Mouse (Mus musculus): ENCODE results near the gene C2cd3.
"Not testable (repeated sequence)": the region's sequence is repeated elsewhere in the genome, so short reads cannot be mapped to it uniquely, and the experiment has no call there.

The C2cd3 gene

DNA sequence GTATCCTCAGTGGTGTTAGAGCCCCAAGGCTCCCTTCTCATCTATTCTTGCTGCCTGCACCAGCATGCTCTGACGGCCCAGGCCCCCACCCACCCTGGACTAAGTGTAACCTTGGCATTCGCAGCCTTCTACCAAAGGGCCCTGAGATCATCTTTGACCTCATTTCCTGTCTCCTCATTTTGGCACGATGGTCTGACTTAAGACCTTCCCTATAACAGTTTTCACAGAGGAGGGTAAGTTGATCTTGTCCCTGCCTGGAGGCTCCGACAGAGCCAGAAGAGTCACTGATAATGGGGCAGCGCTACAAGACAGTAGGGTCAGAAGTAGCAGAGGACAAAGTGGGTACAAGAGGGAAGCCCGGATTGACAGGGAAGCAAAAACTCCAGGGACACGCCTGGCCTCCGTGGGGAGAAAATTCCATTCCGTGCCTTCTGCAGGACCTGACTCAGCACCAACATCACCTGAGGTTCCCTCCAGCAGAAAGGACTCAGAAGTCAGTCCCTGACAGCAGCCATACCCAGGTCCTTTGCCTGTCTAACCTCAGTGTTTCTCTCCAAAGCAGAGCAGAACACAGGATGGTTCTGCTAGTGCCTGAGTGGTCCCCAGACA, 101.9 kb downstream of the C2cd3 start:
- DNase-seq, result no peak

- no peak for DNase-seq
These were observed 102.6 kb downstream of the C2cd3 start for GRCm38 (mm10) chr7:100474680-100475079.

DNA sequence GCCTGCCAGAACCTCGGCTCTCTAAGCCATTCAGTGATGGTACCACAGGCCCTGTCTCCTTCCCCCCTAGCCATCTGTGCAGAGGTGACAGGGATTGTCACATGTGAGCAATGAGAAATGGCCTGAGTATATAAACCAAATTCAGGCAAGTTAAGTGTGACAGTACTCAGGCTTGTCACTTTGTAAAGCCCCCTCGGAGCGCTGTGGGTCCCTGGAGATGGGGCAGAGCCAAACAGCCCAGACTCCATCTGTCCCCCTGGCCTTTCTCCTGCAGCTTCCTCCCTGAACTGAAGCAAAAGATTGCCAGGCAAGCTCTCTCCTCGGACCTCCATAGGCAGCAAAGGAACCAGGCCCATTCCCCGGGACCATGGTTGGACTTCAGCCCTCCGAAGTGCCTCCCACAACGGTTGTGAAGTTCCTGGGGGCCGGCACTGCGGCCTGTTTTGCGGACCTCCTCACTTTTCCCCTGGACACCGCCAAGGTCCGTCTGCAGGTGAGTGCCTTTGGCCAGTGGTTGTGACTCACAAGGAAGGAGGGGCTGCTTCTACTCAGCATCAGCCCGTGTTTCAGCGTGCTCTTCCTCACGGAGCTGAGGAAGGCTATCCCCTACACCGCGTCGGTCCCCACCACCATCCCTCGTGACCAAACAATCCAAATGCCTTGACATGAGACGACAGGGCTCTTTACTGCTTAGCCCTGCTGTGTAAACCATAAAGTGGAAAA, 107.2 kb downstream of the C2cd3 start:
- no peak for DNase-seq

DNA sequence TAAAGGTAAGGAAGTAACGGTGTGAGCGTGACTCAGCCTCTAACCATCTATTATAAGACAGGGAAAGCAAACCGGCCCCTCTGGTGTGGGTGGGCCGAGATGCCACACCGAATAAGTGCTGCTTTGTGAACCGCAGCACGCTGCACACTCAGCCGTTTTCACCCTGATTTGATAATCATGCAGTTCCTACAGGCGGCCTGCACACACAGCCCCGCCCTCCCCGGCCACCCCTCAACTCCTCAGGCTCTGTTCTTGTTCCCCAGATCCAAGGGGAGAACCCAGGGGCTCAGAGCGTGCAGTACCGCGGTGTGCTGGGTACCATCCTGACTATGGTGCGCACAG, 107.8 kb downstream of the C2cd3 start:
- no peak for DNase-seq

- DNase-seq, result no peak
These were observed 108.1 kb downstream of the C2cd3 start for GRCm38 (mm10) chr7:100480175-100480574.

- not testable (repeated sequence) for DNase-seq
These were observed 110.0 kb downstream of the C2cd3 start for GRCm38 (mm10) chr7:100482046-100482445.

GRCm38 (mm10) chr7:100484493-100484892, 112.5 kb downstream of the C2cd3 start:
- no peak for DNase-seq

DNA sequence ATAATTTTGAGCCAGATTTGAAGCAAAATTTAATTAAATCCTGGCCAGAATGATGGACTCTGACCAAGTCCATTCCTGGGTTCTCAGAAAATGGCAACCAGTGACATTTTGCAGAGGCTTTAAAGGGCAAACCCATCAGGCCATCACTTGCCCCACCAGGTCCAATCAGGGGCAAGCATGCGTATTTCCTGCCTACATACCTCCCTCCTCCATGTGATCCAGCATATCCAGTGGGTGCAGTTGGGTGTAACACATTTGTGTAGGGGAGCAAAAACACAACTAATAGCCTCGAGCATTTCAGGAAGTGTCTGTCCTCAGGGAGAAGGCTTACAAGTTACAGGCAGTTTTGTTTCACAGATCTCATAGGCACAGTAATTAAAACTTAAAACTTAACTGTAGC, 115.3 kb downstream of the C2cd3 start:
- no peak for DNase-seq

DNA sequence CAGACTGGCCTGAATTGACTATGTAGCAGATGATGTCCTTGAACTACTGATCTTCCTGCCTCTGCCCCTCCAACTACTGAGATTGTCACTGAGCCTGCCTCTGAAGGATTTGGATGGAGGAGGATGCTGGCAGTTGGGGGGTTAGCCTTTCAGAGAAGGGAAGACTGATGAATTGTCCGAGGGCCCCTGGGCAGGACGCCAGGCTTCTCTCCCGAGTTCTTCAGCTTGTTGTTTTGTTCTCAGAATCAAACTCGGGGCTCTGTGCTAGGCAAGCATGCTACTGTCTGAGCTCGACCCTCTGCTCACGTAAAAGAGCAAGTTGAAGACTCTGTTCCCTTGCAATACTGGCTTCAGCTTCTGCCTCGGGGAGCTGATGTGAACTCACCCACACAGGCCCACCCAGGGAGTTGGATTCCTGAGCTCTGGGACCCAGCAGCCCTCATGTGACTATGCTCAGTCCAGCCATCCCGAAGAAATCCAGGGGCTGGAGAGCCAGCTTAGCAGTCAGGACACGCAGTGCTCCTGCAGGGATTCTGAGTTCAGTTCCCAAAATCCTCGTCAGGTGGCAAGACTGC, 116.5 kb downstream of the C2cd3 start:
- no peak for DNase-seq

- no peak for DNase-seq
These were observed 120.5 kb downstream of the C2cd3 start for GRCm38 (mm10) chr7:100492391-100493116.

- DNase-seq, result peak; percentile 52
These were observed 121.1 kb downstream of the C2cd3 start, which contains the start of gene Ucp2 for GRCm38 (mm10) chr7:100493117-100493483. TSS of gene Ucp2 (plus strand) at chr7:100493337.

GRCm38 (mm10) chr7:100493484-100494414, 121.7 kb downstream of the C2cd3 start:
- no peak for DNase-seq

DNA sequence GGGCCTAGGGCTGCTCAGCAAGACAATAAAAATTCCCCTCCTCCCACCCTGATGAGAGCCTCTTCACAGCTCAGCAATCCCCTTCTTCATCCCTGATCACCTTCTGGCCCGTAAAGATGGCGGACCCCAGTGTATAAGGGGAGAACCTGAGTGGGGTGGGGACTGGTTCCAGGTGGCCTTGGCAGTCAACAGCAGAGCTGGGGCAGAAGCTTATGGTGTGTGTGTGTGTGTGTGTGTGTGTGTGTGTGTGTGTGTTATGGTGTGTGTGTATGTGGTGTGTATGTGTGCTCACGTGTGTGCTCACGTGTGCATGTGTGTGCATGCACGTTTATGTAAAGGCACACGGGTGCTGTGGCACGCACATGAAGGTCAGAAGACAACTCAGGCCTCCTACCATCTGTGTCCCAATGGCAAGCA, 122.4 kb downstream of the C2cd3 start:
- no peak for DNase-seq

DNA sequence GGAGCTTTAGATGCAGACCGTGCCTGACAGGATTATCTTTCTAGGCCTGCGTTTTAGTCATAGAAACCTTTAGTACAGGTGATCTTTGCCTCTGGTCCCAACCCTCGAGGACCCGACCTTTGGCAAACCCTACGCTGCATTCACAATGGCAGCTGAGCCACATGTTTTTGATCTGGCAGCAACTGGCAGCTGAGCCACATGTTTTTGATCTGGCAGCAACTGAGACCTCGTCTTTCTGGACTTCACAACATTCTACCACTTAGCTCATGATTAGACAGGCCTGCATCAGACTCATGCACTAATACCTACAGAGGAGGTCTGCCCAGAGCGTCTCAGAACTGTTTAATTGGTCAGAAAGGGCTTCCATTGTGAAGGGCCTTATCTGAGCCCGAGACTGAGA, 123.0 kb downstream of the C2cd3 start:
- DNase-seq, result no peak

DNA sequence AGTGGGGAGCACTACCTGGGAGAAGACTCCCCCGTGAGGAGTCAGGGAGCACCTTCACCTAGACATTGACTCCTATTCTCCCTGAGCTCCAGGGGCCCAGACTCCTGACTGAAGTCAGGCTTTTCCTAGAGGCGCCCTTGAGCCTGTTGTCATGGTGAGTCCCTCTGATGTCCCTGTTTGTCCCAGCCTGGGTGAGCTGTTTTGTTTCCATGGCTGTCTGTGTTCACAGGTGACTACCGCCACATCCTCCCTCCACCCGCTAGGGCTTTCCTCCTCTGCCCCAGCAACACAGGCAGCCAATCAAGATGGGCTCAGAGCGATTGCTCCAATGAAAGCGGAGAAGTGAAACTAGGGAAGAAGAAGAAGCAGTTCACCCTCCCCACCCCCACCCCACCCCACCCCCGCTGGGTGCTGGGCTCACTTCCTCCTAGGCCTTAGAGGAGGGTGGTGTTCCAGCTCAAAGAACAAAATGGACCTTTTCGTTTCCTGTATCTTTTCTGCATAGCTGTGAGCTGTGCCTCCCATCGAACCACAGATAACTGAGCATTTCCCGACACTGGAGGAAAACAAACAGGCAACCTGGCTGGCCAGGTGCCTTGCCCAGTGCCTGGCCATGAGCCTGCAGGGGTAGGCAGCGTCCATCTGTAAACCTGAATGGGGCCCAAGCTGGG, 123.7 kb downstream of the C2cd3 start:
- peak; percentile 77 for DNase-seq

DNA sequence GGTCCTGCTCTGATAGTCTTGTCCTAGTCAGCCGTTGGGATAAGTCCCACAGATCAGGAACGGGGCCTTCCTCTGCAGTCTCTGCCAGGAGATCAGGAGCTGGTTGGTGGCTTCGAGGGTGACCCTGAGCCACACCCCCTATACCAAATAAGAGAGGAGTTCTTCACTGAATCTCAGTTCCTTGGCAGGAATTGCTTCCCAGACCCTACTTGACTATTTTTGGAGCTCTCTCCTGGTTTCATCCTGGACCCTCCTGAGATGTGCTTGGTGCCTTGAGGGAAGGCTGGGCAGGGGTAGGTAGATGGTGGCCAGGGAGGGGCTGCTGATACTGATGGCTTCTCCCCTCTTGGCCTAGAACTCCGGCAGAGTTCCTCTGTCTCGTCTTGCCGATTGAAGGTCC, 124.3 kb downstream of the C2cd3 start:
- no peak for DNase-seq

GRCm38 (mm10) chr7:100496791-100497190, 124.8 kb downstream of the C2cd3 start:
- DNase-seq, result no peak

GRCm38 (mm10) chr7:100497402-100497801, 125.4 kb downstream of the C2cd3 start:
- no peak for DNase-seq

- DNase-seq, result no peak
These were observed 125.9 kb downstream of the C2cd3 start for GRCm38 (mm10) chr7:100497982-100498381.

DNA sequence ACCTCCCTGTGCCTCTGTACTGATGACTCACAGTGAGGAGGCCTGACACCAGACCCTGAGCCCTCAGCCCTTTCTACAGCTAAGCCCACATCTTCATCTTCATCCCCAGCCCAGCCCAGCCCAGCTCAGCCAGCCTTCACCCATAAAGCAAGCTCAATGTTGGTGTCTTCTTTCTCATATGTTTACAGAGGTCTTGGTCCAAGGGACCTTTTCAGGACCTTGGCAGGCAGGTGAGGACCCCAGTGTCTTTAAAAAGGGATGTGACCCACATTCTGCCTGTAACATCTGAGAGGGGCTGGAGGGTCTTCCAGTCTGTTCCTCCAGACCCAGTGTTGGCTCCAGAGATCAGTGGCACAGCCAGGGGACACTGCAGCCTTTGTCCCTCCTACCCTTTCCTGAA, 127.4 kb downstream of the C2cd3 start:
- no peak for DNase-seq

DNA sequence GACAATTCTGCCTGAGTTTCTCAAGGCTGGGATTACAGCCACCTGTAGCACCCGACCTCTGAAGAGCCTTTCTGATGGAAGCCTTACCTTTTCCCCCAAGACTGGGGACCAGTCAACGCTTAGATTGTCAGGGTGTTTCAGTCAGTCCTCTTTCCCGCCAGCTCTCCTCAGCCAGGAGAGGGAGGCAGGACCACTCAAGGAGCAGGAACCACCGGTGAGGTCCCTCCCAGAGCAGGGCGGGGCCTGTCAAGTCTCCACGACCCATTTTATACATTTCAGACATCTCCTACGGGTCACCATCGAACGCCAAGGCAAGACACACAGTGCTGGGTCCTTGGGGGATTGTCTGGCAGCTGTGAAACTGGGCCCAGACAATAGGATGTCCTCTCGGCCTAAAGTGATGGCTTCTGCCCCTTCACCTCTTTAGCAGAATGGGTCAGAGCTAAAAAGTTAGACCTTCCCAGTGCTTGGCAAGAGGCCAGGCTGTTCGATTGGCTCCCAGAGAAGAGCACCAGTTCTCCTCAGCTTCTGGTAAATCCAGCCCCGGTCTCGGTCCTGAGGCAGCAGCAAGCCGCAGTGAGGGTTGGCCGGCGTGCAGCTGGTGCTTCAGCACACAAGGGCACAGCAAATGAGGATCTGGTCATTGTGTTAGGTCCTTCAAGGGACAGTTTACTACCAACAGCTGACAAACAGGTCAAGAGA, 128.4 kb downstream of the C2cd3 start:
- no peak for DNase-seq

Measured in right cerebral cortex, adult 18-20 months (tissue).